Mouse (Mus musculus): ENCODE results near the gene Zmat5. TPM values are rescaled to one million over a fixed set of nuclear protein-coding genes. Genes with fewer than 3 reads are reported as not detected.

The Zmat5 gene
- total and polyA plus RNA-seq, 3 experiments: 22.2 to 36.2 (median 26.3) TPM

GRCm38 (mm10) chr11:4678700-4679440, 25.6 kb upstream of the Zmat5 start:
- TF ChIP-seq POLR2A (IDR thresholded peaks at IDR 0.05; ENCODE audit: insufficient read depth, low read depth, low read length): no peak
- TF ChIP-seq CTCF (IDR thresholded peaks at IDR 0.05): no peak
- TF ChIP-seq EP300 (IDR thresholded peaks at IDR 0.05; ENCODE audit: insufficient read depth, low read depth, low read length): no peak
- intact Hi-C loops (cut with DNase I): no loop called here
- H3K4me3 ChIP-seq: no peak overlapping the region
- no peak overlapping the region for H3K27ac ChIP-seq
- no peaks in the 10 kb centered on the region for H3K27me3 ChIP-seq (ENCODE audit: control insufficient read depth, insufficient read depth, low read length)
- H3K4me1 ChIP-seq (ENCODE audit: control insufficient read depth, insufficient read depth, low read length): no peaks in the 10 kb centered on the region
- WGBS: 82% methylated on average over 13 of the region's 13 CpGs
- H3K79me2 ChIP-seq (replicated peaks; ENCODE audit: control insufficient read depth, insufficient read depth, low read length): no peaks in the 10 kb centered on the region
- DNase-seq: no peak
- no peak overlapping the region for H3K9ac ChIP-seq (ENCODE audit: low read depth, low read length)
- H3K36me3 ChIP-seq (ENCODE audit: control insufficient read depth, insufficient read depth, low read length): no peaks in the 10 kb centered on the region

GRCm38 (mm10) chr11:4679441-4679832, 25.0 kb upstream of the Zmat5 start:
- WGBS: 90% methylated on average over 12 of the region's 12 CpGs
- TF ChIP-seq CTCF (IDR thresholded peaks at IDR 0.05) (no peak), POLR2A (IDR thresholded peaks at IDR 0.05; ENCODE audit: insufficient read depth, low read depth, low read length) (no peak), EP300 (IDR thresholded peaks at IDR 0.05; ENCODE audit: insufficient read depth, low read depth, low read length) (no peak)
- Histone ChIP-seq H3K4me1 (ENCODE audit: control insufficient read depth, insufficient read depth, low read length) (no peaks in the 10 kb centered on the region), H3K4me3 (no peak overlapping the region), H3K36me3 (ENCODE audit: control insufficient read depth, insufficient read depth, low read length) (no peaks in the 10 kb centered on the region), H3K27ac (no peak overlapping the region), H3K9ac (ENCODE audit: low read depth, low read length) (no peak overlapping the region), H3K27me3 (ENCODE audit: control insufficient read depth, insufficient read depth, low read length) (no peaks in the 10 kb centered on the region), H3K79me2 (replicated peaks; ENCODE audit: control insufficient read depth, insufficient read depth, low read length) (no peaks in the 10 kb centered on the region)
- intact Hi-C loops (cut with DNase I): no loop called here
- DNase-seq: no peak

DNA sequence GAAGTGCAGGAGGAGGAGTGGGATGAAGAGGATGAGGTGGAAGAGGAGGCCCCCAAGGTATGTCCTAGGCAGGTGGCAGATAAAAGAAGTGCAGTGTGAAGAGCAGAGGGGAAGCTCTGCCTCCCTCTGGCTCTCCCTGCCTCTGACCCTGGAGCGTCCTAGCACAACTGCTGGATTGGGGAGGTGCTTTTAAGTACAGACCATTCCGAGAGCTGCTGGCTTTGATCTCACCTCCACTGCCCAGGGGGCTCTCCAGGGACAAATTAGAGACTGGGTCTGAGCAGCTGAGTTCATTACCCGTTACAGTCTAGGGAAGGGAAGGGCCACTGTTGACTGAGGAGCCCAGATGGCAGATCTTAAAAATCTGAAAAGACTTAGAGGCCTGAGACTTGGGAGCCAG, 24.4 kb upstream of the Zmat5 start:
- Histone ChIP-seq H3K27ac (no peak overlapping the region), H3K9ac (ENCODE audit: low read depth, low read length) (no peak overlapping the region), H3K4me1 (ENCODE audit: control insufficient read depth, insufficient read depth, low read length) (no peaks in the 10 kb centered on the region), H3K36me3 (ENCODE audit: control insufficient read depth, insufficient read depth, low read length) (no peaks in the 10 kb centered on the region), H3K79me2 (replicated peaks; ENCODE audit: control insufficient read depth, insufficient read depth, low read length) (no peaks in the 10 kb centered on the region), H3K27me3 (ENCODE audit: control insufficient read depth, insufficient read depth, low read length) (no peaks in the 10 kb centered on the region), H3K4me3 (no peak overlapping the region)
- no peak for TF ChIP-seq EP300 (IDR thresholded peaks at IDR 0.05; ENCODE audit: insufficient read depth, low read depth, low read length)
- TF ChIP-seq CTCF (IDR thresholded peaks at IDR 0.05): no peak
- no peak for TF ChIP-seq POLR2A (IDR thresholded peaks at IDR 0.05; ENCODE audit: insufficient read depth, low read depth, low read length)
- no peak for DNase-seq
- intact Hi-C loops (cut with DNase I): no loop called here
- 75% methylated on average over 3 of the region's 3 CpGs for WGBS

DNA sequence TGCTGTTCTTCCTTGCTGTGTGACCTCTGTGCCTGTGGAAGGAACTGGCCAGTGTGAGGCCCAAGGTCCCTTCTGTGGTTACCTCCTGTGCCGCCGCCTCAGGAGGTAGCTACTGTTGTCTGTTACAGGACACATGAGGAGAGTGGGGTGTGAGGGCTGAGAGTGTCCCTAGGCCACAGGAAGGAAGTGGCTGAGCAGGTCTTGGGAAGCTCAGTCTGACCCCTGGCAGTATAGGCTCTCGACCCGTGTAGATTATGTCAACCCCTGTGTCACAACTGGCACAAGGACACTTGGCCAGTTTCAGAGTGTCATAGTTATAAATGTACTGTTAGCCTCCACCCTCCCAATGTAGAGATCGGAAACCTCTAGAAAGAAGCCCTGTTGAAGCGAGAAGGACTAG, 21.0 kb upstream of the Zmat5 start:
- H3K27me3 ChIP-seq (ENCODE audit: control insufficient read depth, insufficient read depth, low read length): no peaks in the 10 kb centered on the region
- DNase-seq: no peak
- H3K4me1 ChIP-seq (ENCODE audit: control insufficient read depth, insufficient read depth, low read length): no peaks in the 10 kb centered on the region
- TF ChIP-seq EP300 (IDR thresholded peaks at IDR 0.05; ENCODE audit: insufficient read depth, low read depth, low read length) (no peak), CTCF (IDR thresholded peaks at IDR 0.05) (no peak), POLR2A (IDR thresholded peaks at IDR 0.05; ENCODE audit: insufficient read depth, low read depth, low read length) (no peak)
- no peak overlapping the region for H3K27ac ChIP-seq
- WGBS: 74% methylated on average over 6 of the region's 6 CpGs
- H3K79me2 ChIP-seq (replicated peaks; ENCODE audit: control insufficient read depth, insufficient read depth, low read length): no peaks in the 10 kb centered on the region
- H3K36me3 ChIP-seq (ENCODE audit: control insufficient read depth, insufficient read depth, low read length): no peaks in the 10 kb centered on the region
- no peak overlapping the region for H3K9ac ChIP-seq (ENCODE audit: low read depth, low read length)
- H3K4me3 ChIP-seq: no peak overlapping the region
- intact Hi-C loops (cut with DNase I): no loop called here

GRCm38 (mm10) chr11:4684186-4684585, 20.3 kb upstream of the Zmat5 start:
- no peaks in the 10 kb centered on the region for H3K36me3 ChIP-seq (ENCODE audit: control insufficient read depth, insufficient read depth, low read length)
- H3K27ac ChIP-seq: no peak overlapping the region
- no peaks in the 10 kb centered on the region for H3K79me2 ChIP-seq (replicated peaks; ENCODE audit: control insufficient read depth, insufficient read depth, low read length)
- H3K4me3 ChIP-seq: no peak overlapping the region
- TF ChIP-seq POLR2A (IDR thresholded peaks at IDR 0.05; ENCODE audit: insufficient read depth, low read depth, low read length): no peak
- TF ChIP-seq EP300 (IDR thresholded peaks at IDR 0.05; ENCODE audit: insufficient read depth, low read depth, low read length): no peak
- TF ChIP-seq CTCF (IDR thresholded peaks at IDR 0.05): no peak
- H3K9ac ChIP-seq (ENCODE audit: low read depth, low read length): no peak overlapping the region
- H3K4me1 ChIP-seq (ENCODE audit: control insufficient read depth, insufficient read depth, low read length): no peaks in the 10 kb centered on the region
- intact Hi-C loops (cut with DNase I): no loop called here
- WGBS: 81% methylated on average over 6 of the region's 6 CpGs
- H3K27me3 ChIP-seq (ENCODE audit: control insufficient read depth, insufficient read depth, low read length): no peaks in the 10 kb centered on the region
- DNase-seq: no peak

- WGBS: 68% methylated on average over 4 of the region's 4 CpGs
These were observed 19.4 kb upstream of the Zmat5 start for GRCm38 (mm10) chr11:4685071-4685470.

More at GRCm38 (mm10) chr11:4685071-4685470, 19.4 kb upstream of the Zmat5 start:
- DNase-seq: no peak
- Histone ChIP-seq H3K79me2 (replicated peaks; ENCODE audit: control insufficient read depth, insufficient read depth, low read length) (no peaks in the 10 kb centered on the region), H3K27me3 (ENCODE audit: control insufficient read depth, insufficient read depth, low read length) (no peaks in the 10 kb centered on the region), H3K36me3 (ENCODE audit: control insufficient read depth, insufficient read depth, low read length) (no peaks in the 10 kb centered on the region), H3K9ac (ENCODE audit: low read depth, low read length) (no peak overlapping the region), H3K4me3 (no peak overlapping the region), H3K4me1 (ENCODE audit: control insufficient read depth, insufficient read depth, low read length) (no peaks in the 10 kb centered on the region), H3K27ac (no peak overlapping the region)
- TF ChIP-seq CTCF (IDR thresholded peaks at IDR 0.05): no peak
- no peak for TF ChIP-seq EP300 (IDR thresholded peaks at IDR 0.05; ENCODE audit: insufficient read depth, low read depth, low read length)
- no peak for TF ChIP-seq POLR2A (IDR thresholded peaks at IDR 0.05; ENCODE audit: insufficient read depth, low read depth, low read length)
- intact Hi-C loops (cut with DNase I): no loop called here
